Mouse (Mus musculus): ENCODE measurements around the gene Thap8. TPM values are rescaled to one million over a fixed set of nuclear protein-coding genes. Genes with fewer than 3 reads are reported as not detected.

Gene Thap8
- polyA plus RNA-seq, 1 experiment from 2014 or later, result 0.68 TPM

GRCm38 (mm10) chr7:30289071-30289713, 9.3 kb downstream of the Thap8 start:
- Histone ChIP-seq H3K27ac (no peak overlapping the region), H3K4me1 (peaks cover 29% of the 10 kb centered on the region), H3K9me3 (replicated peaks) (no peaks in the 10 kb centered on the region), H3K27me3 (0 out of 2 replicates have a peak, but pooled peaks cover 2% of the 10 kb centered on the region), H3K4me2 (no peak overlapping the region), H3K9ac (no peak overlapping the region), H3K4me3 (no peak overlapping the region), H3K36me3 (ENCODE audit: poor library complexity, severe bottlenecking) (peaks cover 13% of the 10 kb centered on the region)
- 78% methylated on average over 7 of the region's 7 CpGs for WGBS
- no peak for ATAC-seq

GRCm38 (mm10) chr7:30289714-30290399, 10.0 kb downstream of the Thap8 start:
- 51% methylated on average over 10 of the region's 10 CpGs for WGBS
- Histone ChIP-seq H3K9me3 (replicated peaks) (no peaks in the 10 kb centered on the region), H3K4me2 (no peak overlapping the region), H3K27ac (no peak overlapping the region), H3K36me3 (ENCODE audit: poor library complexity, severe bottlenecking) (peaks cover 20% of the 10 kb centered on the region), H3K4me1 (peaks cover 35% of the 10 kb centered on the region), H3K4me3 (no peak overlapping the region), H3K27me3 (0 out of 2 replicates have a peak, but pooled peaks cover 2% of the 10 kb centered on the region), H3K9ac (no peak overlapping the region; the same call in 1 of the 2 replicates)
- ATAC-seq, result no peak

- H3K36me3 ChIP-seq (ENCODE audit: poor library complexity, severe bottlenecking), result peaks cover 36% of the 10 kb centered on the region
- peak within 1 kb of the TSS; percentile 95 for H3K4me2 ChIP-seq
- no peaks in the 10 kb centered on the region for H3K27me3 ChIP-seq
- WGBS, result 6% methylated on average over 35 of the region's 35 CpGs
- no peaks in the 10 kb centered on the region for H3K9me3 ChIP-seq (replicated peaks)
- H3K9ac ChIP-seq, result peak within 1 kb of the TSS; percentile 97
- H3K27ac ChIP-seq, result peak within 1 kb of the TSS; percentile 85
- peak; percentile 90 for ATAC-seq
- H3K4me3 ChIP-seq, result peak within 1 kb of the TSS; percentile 94
- peaks cover 38% of the 10 kb centered on the region for H3K4me1 ChIP-seq
These were observed 11.6 kb downstream of the Thap8 start, which contains the start of gene Clip3 for GRCm38 (mm10) chr7:30291215-30292131. Clip3 (plus strand) TSS chr7:30291728.

GRCm38 (mm10) chr7:30293795-30294194, 13.9 kb downstream of the Thap8 start:
- H3K4me3 ChIP-seq, result no peak overlapping the region
- no peak for ATAC-seq
- no peak overlapping the region; the same call in 1 of the 2 replicates for H3K9ac ChIP-seq
- WGBS, result 73% methylated on average over 13 of the region's 13 CpGs
- H3K27ac ChIP-seq, result 0 out of 2 replicates have a peak overlapping the region, but pooled peaks have one; percentile 27
- peak overlapping the region; percentile 32 for H3K4me2 ChIP-seq
- H3K9me3 ChIP-seq (replicated peaks), result no peaks in the 10 kb centered on the region
- H3K4me1 ChIP-seq, result peaks cover 38% of the 10 kb centered on the region
- peaks cover 59% of the 10 kb centered on the region for H3K36me3 ChIP-seq (ENCODE audit: poor library complexity, severe bottlenecking)
- H3K27me3 ChIP-seq, result no peaks in the 10 kb centered on the region

- Histone ChIP-seq H3K27ac (no peak overlapping the region), H3K4me1 (peaks cover 38% of the 10 kb centered on the region), H3K9ac (no peak overlapping the region; the same call in 1 of the 2 replicates), H3K4me3 (no peak overlapping the region), H3K27me3 (no peaks in the 10 kb centered on the region), H3K9me3 (replicated peaks) (no peaks in the 10 kb centered on the region), H3K36me3 (ENCODE audit: poor library complexity, severe bottlenecking) (peaks cover 64% of the 10 kb centered on the region), H3K4me2 (peak overlapping the region; percentile 32; the same call in 1 of the 2 replicates)
- no peak for ATAC-seq
- WGBS, result 93% methylated on average over 5 of the region's 5 CpGs
These were observed 14.4 kb downstream of the Thap8 start for GRCm38 (mm10) chr7:30294296-30294695.

- peaks cover 38% of the 10 kb centered on the region for H3K4me1 ChIP-seq
- 76% methylated on average over 10 of the region's 10 CpGs for whole genome bisulfite sequencing
- H3K4me2 ChIP-seq, result no peak overlapping the region
- peaks cover 73% of the 10 kb centered on the region for H3K36me3 ChIP-seq (ENCODE audit: poor library complexity, severe bottlenecking)
- no peaks in the 10 kb centered on the region for H3K9me3 ChIP-seq (replicated peaks)
- H3K27ac ChIP-seq, result no peak overlapping the region
- no peak overlapping the region for H3K4me3 ChIP-seq
- no peak for ATAC-seq
- H3K9ac ChIP-seq, result no peak overlapping the region
- H3K27me3 ChIP-seq, result no peaks in the 10 kb centered on the region
These were observed 15.2 kb downstream of the Thap8 start for GRCm38 (mm10) chr7:30295103-30295502.

GRCm38 (mm10) chr7:30296816-30297215, 16.9 kb downstream of the Thap8 start:
- peaks cover 87% of the 10 kb centered on the region for H3K36me3 ChIP-seq (ENCODE audit: poor library complexity, severe bottlenecking)

GRCm38 (mm10) chr7:30297266-30297665, 17.4 kb downstream of the Thap8 start:
- no peak overlapping the region for H3K9ac ChIP-seq
- no peak overlapping the region for H3K27ac ChIP-seq
- no peaks in the 10 kb centered on the region for H3K27me3 ChIP-seq
- H3K36me3 ChIP-seq (ENCODE audit: poor library complexity, severe bottlenecking), result peaks cover 92% of the 10 kb centered on the region
- peaks cover 27% of the 10 kb centered on the region for H3K4me1 ChIP-seq
- no peak for ATAC-seq
- H3K4me2 ChIP-seq, result no peak overlapping the region
- no peaks in the 10 kb centered on the region for H3K9me3 ChIP-seq (replicated peaks)
- H3K4me3 ChIP-seq, result no peak overlapping the region
- 85% methylated on average over 16 of the region's 16 CpGs for WGBS

More at GRCm38 (mm10) chr7:30296816-30297215, 16.9 kb downstream of the Thap8 start:
- no peak for ATAC-seq
- no peak overlapping the region for H3K4me2 ChIP-seq
- no peaks in the 10 kb centered on the region for H3K27me3 ChIP-seq
- H3K9ac ChIP-seq, result no peak overlapping the region
- peaks cover 29% of the 10 kb centered on the region for H3K4me1 ChIP-seq
- H3K27ac ChIP-seq, result no peak overlapping the region
- H3K9me3 ChIP-seq (replicated peaks), result no peaks in the 10 kb centered on the region
- WGBS, result 96% methylated on average over 15 of the region's 15 CpGs
- no peak overlapping the region for H3K4me3 ChIP-seq

GRCm38 (mm10) chr7:30300914-30301313, 21.0 kb downstream of the Thap8 start:
- no peaks in the 10 kb centered on the region for H3K4me1 ChIP-seq
- H3K36me3 ChIP-seq (ENCODE audit: poor library complexity, severe bottlenecking), result peaks cover 90% of the 10 kb centered on the region
- no peak for ATAC-seq

GRCm38 (mm10) chr7:30306083-30306779, 26.3 kb downstream of the Thap8 start:
- peaks cover 17% of the 10 kb centered on the region for H3K4me1 ChIP-seq
- no peak overlapping the region for H3K4me3 ChIP-seq
- no peaks in the 10 kb centered on the region for H3K27me3 ChIP-seq
- no peak overlapping the region for H3K9ac ChIP-seq
- WGBS, result 94% methylated on average over 16 of the region's 16 CpGs
- no peak for ATAC-seq
- H3K4me2 ChIP-seq, result no peak overlapping the region
- H3K9me3 ChIP-seq (replicated peaks), result no peaks in the 10 kb centered on the region
- H3K36me3 ChIP-seq (ENCODE audit: poor library complexity, severe bottlenecking), result peaks cover 55% of the 10 kb centered on the region
- H3K27ac ChIP-seq, result 0 out of 2 replicates have a peak overlapping the region, but pooled peaks have one; percentile 59

More at GRCm38 (mm10) chr7:30300914-30301313, 21.0 kb downstream of the Thap8 start:
- Histone ChIP-seq H3K9ac (no peak overlapping the region), H3K4me2 (no peak overlapping the region), H3K27ac (no peak overlapping the region), H3K4me3 (no peak overlapping the region), H3K27me3 (no peaks in the 10 kb centered on the region), H3K9me3 (replicated peaks) (no peaks in the 10 kb centered on the region)
- 48% methylated on average over 3 of the region's 3 CpGs for WGBS
